Mouse (Mus musculus) midbrain, embryonic 11.5 days (tissue): ENCODE results near the gene Pcgf2. TPM values are rescaled to one million over a fixed set of nuclear protein-coding genes. Genes with fewer than 3 reads are reported as not detected.

ENCODE experiments used
- ATAC-seq: fragments of 200-750 bp; cut with Nextera tagmentation; 2 replicates; pipeline ENCODE4 v1.8.0; 2017; ENCODE audit warnings: moderate TSS enrichment, moderate library complexity; ENCODE audit not compliant: low FRiP score
- DNase-seq: peaks from one replicate; pipeline ENCODE4 v3.0.0; 2015; ENCODE audit warnings: low spot score; ENCODE audit errors: missing footprints
- H3K27ac ChIP-seq: fragments of 300-500 bp; sonication (generic); 2 replicates; pipeline ENCODE4 v1.5.1; 2014; ENCODE audit warnings: low read depth, low read length
- H3K27me3 ChIP-seq: fragments of 300-500 bp; sonication (generic); 2 replicates; pipeline ENCODE4 v1.6.1; 2014; ENCODE audit warnings: mild to moderate bottlenecking, low read length, moderate library complexity, mixed read lengths; ENCODE audit not compliant: control insufficient read depth, insufficient read depth
- H3K36me3 ChIP-seq: fragments of 300-500 bp; sonication (generic); 2 replicates; pipeline ENCODE4 v1.6.1; 2014; ENCODE audit warnings: mild to moderate bottlenecking, low read length, moderate library complexity, mixed read lengths; ENCODE audit not compliant: control insufficient read depth, insufficient read depth
- H3K4me1 ChIP-seq: fragments of 300-500 bp; sonication (generic); 2 replicates; pipeline ENCODE4 v1.6.1; 2014; ENCODE audit warnings: low read length; ENCODE audit not compliant: control insufficient read depth, insufficient read depth
- H3K4me2 ChIP-seq: fragments of 300-500 bp; sonication (generic); 2 replicates; pipeline ENCODE4 v1.6.1; 2014; ENCODE audit warnings: mild to moderate bottlenecking, moderate library complexity
- H3K4me3 ChIP-seq: fragments of 300-500 bp; sonication (generic); 2 replicates; pipeline ENCODE4 v1.5.1; 2014; ENCODE audit warnings: low read depth, low read length
- H3K9ac ChIP-seq: fragments of 300-500 bp; sonication (generic); 2 replicates; pipeline ENCODE4 v1.6.1; 2014; ENCODE audit warnings: low read length
- H3K9me3 ChIP-seq: fragments of 300-500 bp; sonication (generic); 2 replicates; pipeline ENCODE4 v1.6.1; 2016; ENCODE audit warnings: low read length; ENCODE audit not compliant: control insufficient read depth
- WGBS: fragments of 180-500 bp; shearing (Covaris S2); extraction: QIAGEN DNeasy Blood & Tissue Kit; methylation state at CpG from one replicate; pipeline ENCODE4 v1.1.7; 2014; 5-methylcytosine and 5-hydroxymethylcytosine counted together
- polyA plus RNA-seq: library from polyadenylated mRNA; unstranded; fragments of >200 nt; fragmentation: Nextera tagmentation; extraction: Ambion mirVana; gene quantifications from 2 replicates; pipeline ENCODE4 v1.2.1, GENCODE M21; 2014

Pcgf2 gene
- polyA plus RNA-seq, 1 experiment from 2014 or later, result 16.1 TPM

- H3K36me3 ChIP-seq, result no peaks in the 10 kb centered on the region
- ATAC-seq, result peak; percentile 57
- H3K4me1 ChIP-seq, result peaks cover 43% of the 10 kb centered on the region
- peak overlapping the region; percentile 82 for H3K4me3 ChIP-seq
- H3K27ac ChIP-seq, result peak overlapping the region; percentile 96
- WGBS, result 0% methylated on average over 6 of the region's 9 CpGs
- no peaks in the 10 kb centered on the region for H3K27me3 ChIP-seq
- no peaks in the 10 kb centered on the region for H3K9me3 ChIP-seq
- peak overlapping the region; percentile 97 for H3K9ac ChIP-seq
- peak overlapping the region; percentile 95 for H3K4me2 ChIP-seq
- DNase-seq, result peak; percentile 99
Measured at GRCm38 (mm10) chr11:97699626-97700002, 683 bp downstream of the Pcgf2 start.

- ATAC-seq (peak; percentile 14), DNase-seq (peak; percentile 97)
- Histone ChIP-seq H3K4me1 (peaks cover 40% of the 10 kb centered on the region), H3K9me3 (no peaks in the 10 kb centered on the region), H3K4me2 (peak overlapping the region; percentile 95), H3K36me3 (no peaks in the 10 kb centered on the region), H3K4me3 (peak overlapping the region; percentile 82), H3K27ac (peak overlapping the region; percentile 94), H3K27me3 (no peaks in the 10 kb centered on the region), H3K9ac (peak overlapping the region; percentile 97)
- under 1% methylated on average over 49 of the region's 63 CpGs for WGBS
Measured at GRCm38 (mm10) chr11:97698741-97699611, 1.3 kb downstream of the Pcgf2 start.

GRCm38 (mm10) chr11:97697891-97698529, 2.3 kb downstream of the Pcgf2 start:
- H3K36me3 ChIP-seq, result no peaks in the 10 kb centered on the region
- H3K27me3 ChIP-seq, result no peaks in the 10 kb centered on the region
- 1% methylated on average over 14 of the region's 14 CpGs for WGBS
- H3K4me1 ChIP-seq, result peaks cover 40% of the 10 kb centered on the region
- H3K4me2 ChIP-seq, result peak overlapping the region; percentile 95
- H3K9me3 ChIP-seq, result no peaks in the 10 kb centered on the region
- peak overlapping the region; percentile 97 for H3K9ac ChIP-seq
- H3K4me3 ChIP-seq, result peak overlapping the region; percentile 82
- peak overlapping the region; percentile 94 for H3K27ac ChIP-seq
- ATAC-seq, result no peak
- peak; percentile 92 for DNase-seq

- H3K27me3 ChIP-seq, result no peaks in the 10 kb centered on the region
- no peaks in the 10 kb centered on the region for H3K36me3 ChIP-seq
- H3K4me1 ChIP-seq, result peaks cover 40% of the 10 kb centered on the region
- ATAC-seq (no peak), DNase-seq (peak; percentile 89)
- peak overlapping the region; percentile 82 for H3K4me3 ChIP-seq
- peak overlapping the region; percentile 95 for H3K4me2 ChIP-seq
- no peaks in the 10 kb centered on the region for H3K9me3 ChIP-seq
- 64% methylated on average over 11 of the region's 11 CpGs for WGBS
- peak overlapping the region; percentile 97 for H3K9ac ChIP-seq
- no peak overlapping the region for H3K27ac ChIP-seq
Measured at GRCm38 (mm10) chr11:97697199-97697890, 3.0 kb downstream of the Pcgf2 start.

GRCm38 (mm10) chr11:97696669-97697068, 3.6 kb downstream of the Pcgf2 start:
- Histone ChIP-seq H3K27me3 (no peaks in the 10 kb centered on the region), H3K36me3 (peaks cover 2% of the 10 kb centered on the region; the same call in 1 of the 2 replicates), H3K9ac (no peak overlapping the region), H3K27ac (no peak overlapping the region), H3K9me3 (no peaks in the 10 kb centered on the region), H3K4me3 (no peak overlapping the region), H3K4me2 (no peak overlapping the region), H3K4me1 (peaks cover 40% of the 10 kb centered on the region)
- no peak for ATAC-seq
- DNase-seq, result no peak
- 68% methylated on average over 8 of the region's 8 CpGs for WGBS

GRCm38 (mm10) chr11:97695712-97696401, 4.4 kb downstream of the Pcgf2 start:
- Histone ChIP-seq H3K27ac (no peak overlapping the region), H3K4me3 (0 out of 2 replicates have a peak overlapping the region, but pooled peaks have one; percentile 5), H3K9ac (peak overlapping the region; percentile 46), H3K27me3 (no peaks in the 10 kb centered on the region), H3K4me2 (peak overlapping the region; percentile 26; the same call in 1 of the 2 replicates), H3K4me1 (peaks cover 33% of the 10 kb centered on the region), H3K36me3 (peaks cover 8% of the 10 kb centered on the region; the same call in 1 of the 2 replicates), H3K9me3 (no peaks in the 10 kb centered on the region)
- DNase-seq, result no peak
- no peak for ATAC-seq
- 26% methylated on average over 9 of the region's 9 CpGs for WGBS

- Histone ChIP-seq H3K27ac (no peak overlapping the region), H3K4me3 (no peak overlapping the region), H3K4me2 (peak overlapping the region; percentile 26; the same call in 1 of the 2 replicates), H3K9me3 (no peaks in the 10 kb centered on the region), H3K4me1 (peaks cover 30% of the 10 kb centered on the region), H3K27me3 (no peaks in the 10 kb centered on the region), H3K36me3 (peaks cover 10% of the 10 kb centered on the region), H3K9ac (peak overlapping the region; percentile 46)
- WGBS, result 54% methylated on average over 17 of the region's 17 CpGs
- no peak for DNase-seq
- no peak for ATAC-seq
Measured at GRCm38 (mm10) chr11:97694921-97695711, 5.2 kb downstream of the Pcgf2 start.

GRCm38 (mm10) chr11:97694435-97694834, 5.9 kb downstream of the Pcgf2 start:
- ATAC-seq (no peak), DNase-seq (no peak)
- Histone ChIP-seq H3K4me1 (peaks cover 30% of the 10 kb centered on the region), H3K9ac (no peak overlapping the region), H3K4me3 (no peak overlapping the region), H3K9me3 (no peaks in the 10 kb centered on the region), H3K27ac (no peak overlapping the region), H3K27me3 (no peaks in the 10 kb centered on the region), H3K4me2 (no peak overlapping the region), H3K36me3 (peaks cover 10% of the 10 kb centered on the region)
- 93% methylated on average over 4 of the region's 4 CpGs for WGBS
